Mouse (Mus musculus) heart, postnatal 14 days (tissue): ENCODE data around the gene Sirt5. TPM values are rescaled to one million over a fixed set of nuclear protein-coding genes. Genes with fewer than 3 reads are reported as not detected.

Experiments used
- total RNA-seq, 2 experiments: library from RNA; stranded (reverse); gene quantifications; 2 replicates each; pipeline ENCODE4 v1.2.3; 2021

The Sirt5 gene
- total RNA-seq, 2 experiments from 2014 or later: 44.0 to 49.4 TPM

Other genes starting within 250 kb of the Sirt5 start
- 10 to 100 TPM; 29.7 to 35.3 TPM for gene Tbc1d7, start 194.0 kb upstream of the Sirt5 start, total RNA-seq
- gene Gfod1, start 61.3 kb upstream of the Sirt5 start, total RNA-seq: 10 to 100 TPM; 31.8 to 32.0 TPM
- gene Nol7, start 32.9 kb downstream of the Sirt5 start, total RNA-seq: 10 to 100 TPM; 86.7 to 90.4 TPM
- 10 to 100 TPM; 45.7 to 45.9 TPM for gene Ranbp9, start 115.8 kb downstream of the Sirt5 start, total RNA-seq
- gene Mcur1, start 194.7 kb downstream of the Sirt5 start, total RNA-seq: 10 to 100 TPM; 45.7 to 47.5 TPM